Mouse (Mus musculus) adrenal gland, postnatal 10 days (tissue): Measurements from ENCODE around the gene Gpc5. TPM values are rescaled to one million over a fixed set of nuclear protein-coding genes. Genes with fewer than 3 reads are reported as not detected.
A peak's percentile ranks its signal among the peaks of the same experiment; 100 is the strongest.
"Not testable (repeated sequence)": the region's sequence is repeated elsewhere in the genome, so short reads cannot be mapped to it uniquely, and the experiment has no call there.

Experiments used
- DNase-seq: peaks from one replicate; pipeline ENCODE4 v3.0.0; 2021; ENCODE audit warnings: mixed read lengths
- long read RNA-seq, 2 experiments: library from polyadenylated mRNA; stranded (forward); transcript quantifications; one replicate each; pipeline ENCODE4 v2.0.0; 2021
- total RNA-seq, 2 experiments: library from RNA; stranded (reverse); gene quantifications; 2 replicates each; pipeline ENCODE4 v1.2.3; 2021

Gene Gpc5
- under 1 TPM; 0.24 to 0.27 TPM for total RNA-seq
- long read RNA-seq, experiment 1, partial matches to known transcripts, result 0 of 1 reads
- long read RNA-seq, experiment 1, other reads (novel, unspliced or antisense), result 0 of 1 reads
- long read RNA-seq, experiment 2, partial matches to known transcripts, result 0 of 1 reads
- long read RNA-seq, experiment 2, other reads (novel, unspliced or antisense), result 0 of 1 reads

- DNase-seq, result peak; percentile 97
These were observed at the start of gene Gpc5 for GRCm38 (mm10) chr14:115092081-115092480. Gpc5 (plus strand) TSS chr14:115092215.

- DNase-seq, result peak; percentile 30
These were observed 49.4 kb upstream of the Gpc5 start for GRCm38 (mm10) chr14:115042660-115043059.

GRCm38 (mm10) chr14:115044016-115044415 lies 48.0 kb upstream of the Gpc5 start:
- no peak for DNase-seq

GRCm38 (mm10) chr14:115045712-115046111 lies 46.3 kb upstream of the Gpc5 start:
- no peak for DNase-seq

GRCm38 (mm10) chr14:115047316-115047715 lies 44.7 kb upstream of the Gpc5 start:
- DNase-seq, result no peak

GRCm38 (mm10) chr14:115047990-115048862 lies 43.8 kb upstream of the Gpc5 start:
- no peak for DNase-seq

GRCm38 (mm10) chr14:115048863-115049566 lies 43.0 kb upstream of the Gpc5 start:
- no peak for DNase-seq

- DNase-seq, result no peak
These were observed 42.2 kb upstream of the Gpc5 start for GRCm38 (mm10) chr14:115049831-115050230.

- no peak for DNase-seq
These were observed 40.8 kb upstream of the Gpc5 start for GRCm38 (mm10) chr14:115051106-115051760.

GRCm38 (mm10) chr14:115052371-115052770 lies 39.6 kb upstream of the Gpc5 start:
- DNase-seq, result no peak

- no peak for DNase-seq
These were observed 37.8 kb upstream of the Gpc5 start for GRCm38 (mm10) chr14:115054252-115054651.

GRCm38 (mm10) chr14:115057524-115057923 lies 34.5 kb upstream of the Gpc5 start:
- DNase-seq, result no peak

- not testable (repeated sequence) for DNase-seq
These were observed 25.9 kb upstream of the Gpc5 start for GRCm38 (mm10) chr14:115066164-115066563.

- peak; percentile 51 for DNase-seq
These were observed 21.5 kb upstream of the Gpc5 start for GRCm38 (mm10) chr14:115070534-115070933.

GRCm38 (mm10) chr14:115077340-115077739 lies 14.7 kb upstream of the Gpc5 start:
- no peak for DNase-seq

- no peak for DNase-seq
These were observed 14.0 kb upstream of the Gpc5 start for GRCm38 (mm10) chr14:115078064-115078463.

- DNase-seq, result no peak
These were observed 10.1 kb upstream of the Gpc5 start for GRCm38 (mm10) chr14:115081728-115082502.

- DNase-seq, result no peak
These were observed 1.5 kb upstream of the Gpc5 start for GRCm38 (mm10) chr14:115090516-115090915.

- DNase-seq, result peak; percentile 10
These were observed 495 bp downstream of the Gpc5 start for GRCm38 (mm10) chr14:115092510-115092909.

- DNase-seq, result no peak
These were observed 937 bp downstream of the Gpc5 start for GRCm38 (mm10) chr14:115092952-115093351.

- no peak for DNase-seq
These were observed 8.7 kb downstream of the Gpc5 start for GRCm38 (mm10) chr14:115100617-115101299.
